In genomic region chr8:46291931-46292675, GRCm38 (mm10) we compare ENCODE assay signal across 10 mouse cellular contexts. TPM values are rescaled to one million over a fixed set of nuclear protein-coding genes. Genes with fewer than 3 reads are reported as not detected.
A peak's percentile ranks its signal among the peaks of the same experiment; 100 is the strongest.
DNase-seq lines count a peak whose midpoint lies in the region; ATAC-seq lines count a peak whose summit lies in the region.
"Had no signal": no experiment of that assay in that cellular context is flagged by ENCODE, and none has a peak within 500 bp of the region (broad histone marks: within the 10 kb centered on the region; RNA-seq: fewer than 3 reads in every experiment).

No protein-coding gene starts in this region.

- H3K27me3 ChIP-seq in limb, embryonic 13.5 days, result peaks cover 94% of the 10 kb centered on the region

- H3K4me3 ChIP-seq in limb, embryonic 13.5 days, result peak overlapping the region; percentile 27

- no peak overlapping the region for H3K27ac ChIP-seq in limb, embryonic 13.5 days
- H3K27ac ChIP-seq: kidney, postnatal 0 days had no signal

- no peak overlapping the region for H3K9ac ChIP-seq in limb, embryonic 13.5 days

- H3K9me3 ChIP-seq in limb, embryonic 13.5 days, result no peaks in the 10 kb centered on the region

- H3K36me3 ChIP-seq in limb, embryonic 13.5 days, result no peaks in the 10 kb centered on the region

- H3K4me2 ChIP-seq in limb, embryonic 13.5 days (replicated peaks), result peak overlapping the region; percentile 44

- peak; percentile 26 to 43 for DNase-seq in cerebellum, postnatal 14 days
- DNase-seq in cerebellum, adult 11 months, result no peak
- DNase-seq in right cerebral cortex, postnatal 14 days, result peak; percentile 30
- no peak for DNase-seq in right cerebral cortex, postnatal 25 days
- peak; percentile 48 for DNase-seq in testis, postnatal 10 days (ENCODE audit: low spot score)
- no peak for DNase-seq in adrenal gland, adult (ENCODE audit: inconsistent age in 2 of 2, low spot score in 1 of 2)
- no peak for DNase-seq in urinary bladder, postnatal 25 days (ENCODE audit: low spot score)

- no peak for ATAC-seq in limb, embryonic 13.5 days (ENCODE audit: low FRiP score, low read depth)

- WGBS in limb, embryonic 13.5 days, result 2% methylated on average over 33 of the region's 33 CpGs

- peaks cover 45% of the 10 kb centered on the region for H3K4me1 ChIP-seq in limb, embryonic 13.5 days

RNA-seq across cellular contexts. Expression of gene Helt, which starts 2.4 kb away (rescaled TPM):
- polyA plus RNA-seq in limb, embryonic 13.5 days (2015; fragmentation: Nextera tagmentation; extraction: Ambion mirVana), result not detected in 2 replicates
- polyA plus RNA-seq: kidney, postnatal 0 days; liver, adult 2 months had no signal

Comparison
In these comparisons a context has a peak if more than half of its experiments do, and no peak if none do; other contexts are left out.
1. DNase-seq: peak in cerebellum, postnatal 14 days (2 of 2), right cerebral cortex, postnatal 14 days (single experiment) and testis, postnatal 10 days (single experiment); none in cerebellum, adult 11 months (single experiment), right cerebral cortex, postnatal 25 days (single experiment), adrenal gland, adult (0 of 2) and urinary bladder, postnatal 25 days (single experiment).